Mouse (Mus musculus): ENCODE measurements around the gene Hist1h3f. TPM values are rescaled to one million over a fixed set of nuclear protein-coding genes. Genes with fewer than 3 reads are reported as not detected.
A peak's percentile ranks its signal among the peaks of the same experiment; 100 is the strongest.

The Hist1h3f gene
- total and polyA plus RNA-seq, 3 experiments = 1.8 to 125 (median 96.8) TPM

DNA sequence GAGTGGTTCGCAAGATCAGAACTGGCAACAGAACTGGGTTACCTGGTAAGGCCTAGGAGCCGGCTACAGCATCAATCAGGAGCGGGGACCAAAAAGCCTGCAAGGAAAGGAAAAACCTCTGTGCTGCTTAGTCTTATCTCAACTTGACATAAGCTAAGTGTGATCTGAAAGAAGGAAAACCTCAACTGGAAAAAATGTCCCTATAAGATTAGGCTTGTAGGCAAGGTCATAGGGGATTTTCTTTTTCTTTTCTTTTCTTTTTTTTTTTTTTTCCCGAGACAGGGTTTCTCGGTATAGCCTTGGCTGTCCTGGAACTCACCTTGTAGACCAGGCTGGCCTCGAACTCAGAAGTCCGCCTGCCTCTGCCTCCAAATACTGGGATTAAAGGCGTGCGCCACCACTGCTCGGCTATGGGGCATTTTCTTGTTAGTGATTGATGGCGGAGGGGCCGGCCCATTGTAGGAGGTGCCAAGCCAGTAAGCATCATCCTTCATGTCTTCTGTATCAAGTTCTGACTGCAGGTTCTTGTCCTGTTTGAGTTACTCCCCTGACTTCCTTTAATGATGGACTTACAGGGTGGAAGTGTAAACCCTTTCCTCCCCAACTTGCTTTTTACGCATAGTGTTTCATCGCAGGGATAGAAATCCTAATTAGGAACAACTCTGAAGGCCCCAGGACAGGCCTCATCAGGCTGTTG is 36.9 kb upstream of the Hist1h3f start:
- no peak for ATAC-seq (ENCODE audit: extremely low read depth, insufficient number of reproducible peaks, low FRiP score, poor library complexity, severe bottlenecking)
- Histone ChIP-seq H3K4me3 (ENCODE audit: low read depth, low read length) (peak overlapping the region; percentile 70; the same call in 1 of the 2 replicates), H3K27me3 (ENCODE audit: insufficient read depth, low read length) (no peaks in the 10 kb centered on the region), H3K4me1 (ENCODE audit: insufficient read depth, low read depth, low read length) (peaks cover 61% of the 10 kb centered on the region), H3K9me3 (replicated peaks) (no peaks in the 10 kb centered on the region), H3K36me3 (replicated peaks) (no peaks in the 10 kb centered on the region)
- TF ChIP-seq CTCF (IDR thresholded peaks at IDR 0.05; ENCODE audit: low read depth, low read length) (no peak), TAL1 (conservative IDR thresholded peaks at IDR 0.05; ENCODE audit: low read depth, low read length) (no peak), POLR2AphosphoS5 (IDR thresholded peaks at IDR 0.05; ENCODE audit: insufficient replicate concordance, low read depth, low read length) (no peak), GATA1 (IDR thresholded peaks at IDR 0.05; ENCODE audit: borderline replicate concordance, low read length) (no peak), GATA2 (IDR thresholded peaks at IDR 0.05; ENCODE audit: borderline replicate concordance, low read depth, low read length) (no peak)
- DNase-seq (ENCODE audit: low spot score) = no peak

- Histone ChIP-seq H3K36me3 (replicated peaks) (no peaks in the 10 kb centered on the region), H3K4me1 (ENCODE audit: insufficient read depth, low read depth, low read length) (peaks cover 44% of the 10 kb centered on the region), H3K9me3 (replicated peaks) (no peaks in the 10 kb centered on the region), H3K27me3 (ENCODE audit: insufficient read depth, low read length) (no peaks in the 10 kb centered on the region), H3K4me3 (ENCODE audit: low read depth, low read length) (no peak overlapping the region)
- ATAC-seq (ENCODE audit: extremely low read depth, insufficient number of reproducible peaks, low FRiP score, poor library complexity, severe bottlenecking) = no peak
- TF ChIP-seq CTCF (IDR thresholded peaks at IDR 0.05; ENCODE audit: low read depth, low read length) (no peak), GATA1 (IDR thresholded peaks at IDR 0.05; ENCODE audit: borderline replicate concordance, low read length) (no peak), TAL1 (conservative IDR thresholded peaks at IDR 0.05; ENCODE audit: low read depth, low read length) (no peak), POLR2AphosphoS5 (IDR thresholded peaks at IDR 0.05; ENCODE audit: insufficient replicate concordance, low read depth, low read length) (no peak), GATA2 (IDR thresholded peaks at IDR 0.05; ENCODE audit: borderline replicate concordance, low read depth, low read length) (no peak)
- no peak for DNase-seq (ENCODE audit: low spot score)
These were observed 33.7 kb upstream of the Hist1h3f start for GRCm38 (mm10) chr13:23510127-23510526.

DNA sequence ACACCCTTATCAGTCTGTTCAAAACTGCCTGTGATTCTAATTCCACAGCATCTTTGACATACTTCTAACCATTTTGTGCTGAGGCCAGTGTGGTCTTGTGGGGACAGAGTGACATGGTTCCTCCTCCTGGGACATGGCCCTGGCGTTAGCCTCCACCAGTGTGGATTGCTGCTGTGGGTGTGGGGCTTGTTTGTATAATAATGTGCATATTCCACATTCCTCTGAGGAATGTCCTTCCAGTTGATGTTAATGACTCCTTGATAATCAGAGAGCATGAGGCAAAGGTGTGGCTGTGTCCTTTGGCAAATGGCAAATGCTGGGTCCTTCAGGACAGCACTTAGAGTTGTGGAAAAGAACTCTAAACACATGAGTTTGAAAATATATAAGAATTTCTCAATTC is 30.3 kb upstream of the Hist1h3f start:
- Histone ChIP-seq H3K4me1 (ENCODE audit: insufficient read depth, low read depth, low read length) (peaks cover 24% of the 10 kb centered on the region), H3K4me3 (ENCODE audit: low read depth, low read length) (no peak overlapping the region), H3K36me3 (replicated peaks) (no peaks in the 10 kb centered on the region), H3K9me3 (replicated peaks) (no peaks in the 10 kb centered on the region), H3K27me3 (ENCODE audit: insufficient read depth, low read length) (no peaks in the 10 kb centered on the region)
- no peak for DNase-seq (ENCODE audit: low spot score)
- ATAC-seq (ENCODE audit: extremely low read depth, insufficient number of reproducible peaks, low FRiP score, poor library complexity, severe bottlenecking) = no peak
- TF ChIP-seq GATA1 (IDR thresholded peaks at IDR 0.05; ENCODE audit: borderline replicate concordance, low read length) = no peak
- no peak for TF ChIP-seq CTCF (IDR thresholded peaks at IDR 0.05; ENCODE audit: low read depth, low read length)
- TF ChIP-seq TAL1 (conservative IDR thresholded peaks at IDR 0.05; ENCODE audit: low read depth, low read length) = no peak
- TF ChIP-seq GATA2 (IDR thresholded peaks at IDR 0.05; ENCODE audit: borderline replicate concordance, low read depth, low read length) = no peak
- TF ChIP-seq POLR2AphosphoS5 (IDR thresholded peaks at IDR 0.05; ENCODE audit: insufficient replicate concordance, low read depth, low read length) = no peak

- Histone ChIP-seq H3K27me3 (ENCODE audit: insufficient read depth, low read length) (no peaks in the 10 kb centered on the region), H3K4me1 (ENCODE audit: insufficient read depth, low read depth, low read length) (peaks cover 31% of the 10 kb centered on the region), H3K4me3 (ENCODE audit: low read depth, low read length) (no peak overlapping the region), H3K36me3 (replicated peaks) (no peaks in the 10 kb centered on the region), H3K9me3 (replicated peaks) (no peaks in the 10 kb centered on the region)
- ATAC-seq (ENCODE audit: extremely low read depth, insufficient number of reproducible peaks, low FRiP score, poor library complexity, severe bottlenecking) (no peak), DNase-seq (ENCODE audit: low spot score) (no peak)
- TF ChIP-seq TAL1 (conservative IDR thresholded peaks at IDR 0.05; ENCODE audit: low read depth, low read length) (no peak), POLR2AphosphoS5 (IDR thresholded peaks at IDR 0.05; ENCODE audit: insufficient replicate concordance, low read depth, low read length) (no peak), GATA1 (IDR thresholded peaks at IDR 0.05; ENCODE audit: borderline replicate concordance, low read length) (no peak), GATA2 (IDR thresholded peaks at IDR 0.05; ENCODE audit: borderline replicate concordance, low read depth, low read length) (no peak), CTCF (IDR thresholded peaks at IDR 0.05; ENCODE audit: low read depth, low read length) (no peak)
These were observed 28.6 kb upstream of the Hist1h3f start for GRCm38 (mm10) chr13:23515281-23515680.

DNA sequence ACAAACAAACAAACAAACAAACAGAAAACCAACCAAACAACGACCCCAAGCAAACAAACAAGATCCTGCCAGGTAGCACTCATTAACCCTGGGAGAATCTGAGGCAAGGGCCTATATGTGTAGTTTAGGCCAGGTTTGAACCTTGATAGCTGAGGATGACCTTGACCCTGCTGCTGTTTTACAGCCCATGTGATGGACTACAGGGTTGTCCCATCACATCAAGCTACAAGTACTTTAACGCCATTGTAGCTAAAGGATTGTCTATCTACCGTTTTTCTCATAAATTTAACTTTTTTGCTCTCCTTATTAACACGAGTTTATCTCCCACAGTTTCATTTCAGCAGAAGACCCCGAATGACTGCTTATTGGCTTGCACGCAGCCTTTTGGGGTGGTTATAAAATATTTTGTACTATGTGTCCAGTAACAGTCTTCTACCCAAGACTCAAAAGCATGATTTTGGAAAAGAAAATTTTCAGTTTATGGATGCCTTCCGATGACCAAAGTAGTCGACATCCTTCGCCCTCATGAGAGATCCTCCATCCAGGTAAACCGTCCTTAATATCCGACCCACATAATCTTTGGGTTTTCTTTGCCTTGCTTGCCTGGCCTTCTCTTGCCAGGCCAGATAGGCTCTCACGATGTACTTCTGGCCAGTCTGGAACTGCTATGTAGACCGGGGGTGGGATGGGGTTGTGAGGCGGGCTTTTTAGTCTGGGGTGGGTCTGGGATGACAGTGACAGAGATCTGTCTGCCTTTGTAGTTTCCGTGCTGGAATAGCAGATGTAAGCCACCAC is 27.8 kb upstream of the Hist1h3f start:
- ATAC-seq (ENCODE audit: extremely low read depth, insufficient number of reproducible peaks, low FRiP score, poor library complexity, severe bottlenecking) = no peak
- H3K4me1 ChIP-seq (ENCODE audit: insufficient read depth, low read depth, low read length) = peaks cover 32% of the 10 kb centered on the region
- no peak for DNase-seq (ENCODE audit: low spot score)
- H3K9me3 ChIP-seq (replicated peaks) = no peaks in the 10 kb centered on the region
- TF ChIP-seq TAL1 (conservative IDR thresholded peaks at IDR 0.05; ENCODE audit: low read depth, low read length) (no peak), CTCF (IDR thresholded peaks at IDR 0.05; ENCODE audit: low read depth, low read length) (no peak), GATA1 (IDR thresholded peaks at IDR 0.05; ENCODE audit: borderline replicate concordance, low read length) (no peak), GATA2 (IDR thresholded peaks at IDR 0.05; ENCODE audit: borderline replicate concordance, low read depth, low read length) (no peak), POLR2AphosphoS5 (IDR thresholded peaks at IDR 0.05; ENCODE audit: insufficient replicate concordance, low read depth, low read length) (no peak)
- no peaks in the 10 kb centered on the region for H3K27me3 ChIP-seq (ENCODE audit: insufficient read depth, low read length)
- H3K4me3 ChIP-seq (ENCODE audit: low read depth, low read length) = peak overlapping the region; percentile 47; the same call in 1 of the 2 replicates
- H3K36me3 ChIP-seq (replicated peaks) = no peaks in the 10 kb centered on the region

Data from G1E (cell line).